Mouse (Mus musculus) forebrain, embryonic 12.5 days (tissue): Measurements from ENCODE around the gene Exosc5. TPM values are rescaled to one million over a fixed set of nuclear protein-coding genes. Genes with fewer than 3 reads are reported as not detected.

ENCODE experiments used
- ATAC-seq: fragments of 200-750 bp; cut with Nextera tagmentation; 2 replicates; pipeline ENCODE4 v1.8.0; 2017; ENCODE audit warnings: moderate TSS enrichment; ENCODE audit not compliant: low FRiP score
- H3K27ac ChIP-seq: fragments of 300-500 bp; sonication (generic); 2 replicates; pipeline ENCODE4 v1.5.1; 2016; ENCODE audit warnings: mild to moderate bottlenecking
- H3K27me3 ChIP-seq: fragments of 300-500 bp; sonication (generic); 2 replicates; pipeline ENCODE4 v1.6.1; 2016; ENCODE audit warnings: mild to moderate bottlenecking
- H3K36me3 ChIP-seq: fragments of 300-500 bp; sonication (generic); replicated peaks from 2 replicates; pipeline ENCODE4 v1.6.1; 2016; ENCODE audit warnings: mild to moderate bottlenecking
- H3K4me1 ChIP-seq: fragments of 300-500 bp; sonication (generic); 2 replicates; pipeline ENCODE4 v1.6.1; 2016
- H3K4me2 ChIP-seq: fragments of 300-500 bp; sonication (generic); 2 replicates; pipeline ENCODE4 v1.6.1; 2016; ENCODE audit warnings: mild to moderate bottlenecking, moderate library complexity
- H3K4me3 ChIP-seq: fragments of 300-500 bp; sonication (generic); replicated peaks from 2 replicates; pipeline ENCODE4 v1.5.1; 2016; ENCODE audit warnings: mild to moderate bottlenecking
- H3K9ac ChIP-seq: fragments of 300-500 bp; sonication (generic); 2 replicates; pipeline ENCODE4 v1.6.1; 2016; ENCODE audit warnings: mild to moderate bottlenecking
- H3K9me3 ChIP-seq: fragments of 300-500 bp; sonication (generic); 2 replicates; pipeline ENCODE4 v1.6.1; 2016
- WGBS: fragments of 180-500 bp; shearing (Covaris S2); methylation state at CpG from one replicate; pipeline ENCODE4 v1.1.7; 2016; 5-methylcytosine and 5-hydroxymethylcytosine counted together
- polyA plus RNA-seq: library from polyadenylated mRNA; unstranded; fragments of >200 nt; fragmentation: Nextera tagmentation; extraction: Ambion mirVana; gene quantifications from 2 replicates; pipeline ENCODE4 v1.2.1, GENCODE M21; 2016

Gene Exosc5
- polyA plus RNA-seq, result 49.8 and 51.1 TPM in 2 replicates

- H3K4me1 ChIP-seq, result peaks cover 23% of the 10 kb centered on the region
- WGBS, result 0% methylated on average over 50 of the region's 50 CpGs
- H3K9me3 ChIP-seq, result no peaks in the 10 kb centered on the region
- peak within 1 kb of the TSS; percentile 63 for H3K27ac ChIP-seq
- H3K36me3 ChIP-seq, result peaks cover 7% of the 10 kb centered on the region
- peak within 1 kb of the TSS; percentile 73 for H3K4me2 ChIP-seq
- H3K4me3 ChIP-seq, result peak within 1 kb of the TSS; percentile 66
- peak within 1 kb of the TSS; percentile 62 for H3K9ac ChIP-seq
- ATAC-seq, result peak; percentile 99
- no peaks in the 10 kb centered on the region for H3K27me3 ChIP-seq
These were observed at the start of gene Exosc5, which contains the start of gene Bckdha for GRCm38 (mm10) chr7:25658657-25659472. Exosc5 (plus strand) TSS chr7:25659164. Bckdha (minus strand) TSS chr7:25658981.

- Histone ChIP-seq H3K27me3 (no peaks in the 10 kb centered on the region), H3K9ac (no peak overlapping the region), H3K4me3 (no peak overlapping the region), H3K9me3 (no peaks in the 10 kb centered on the region), H3K4me1 (no peaks in the 10 kb centered on the region), H3K27ac (no peak overlapping the region), H3K4me2 (no peak overlapping the region), H3K36me3 (no peaks in the 10 kb centered on the region)
- WGBS, result 51% methylated on average over 6 of the region's 6 CpGs
- no peak for ATAC-seq
These were observed 48.9 kb upstream of the Exosc5 start for GRCm38 (mm10) chr7:25610056-25610455.

GRCm38 (mm10) chr7:25611501-25611900 is 47.5 kb upstream of the Exosc5 start:
- ATAC-seq, result no peak
- Histone ChIP-seq H3K4me3 (no peak overlapping the region), H3K27ac (no peak overlapping the region), H3K4me2 (no peak overlapping the region), H3K9ac (no peak overlapping the region), H3K4me1 (no peaks in the 10 kb centered on the region), H3K9me3 (no peaks in the 10 kb centered on the region), H3K27me3 (no peaks in the 10 kb centered on the region; the same call in 1 of the 2 replicates), H3K36me3 (no peaks in the 10 kb centered on the region)
- 52% methylated on average over 7 of the region's 7 CpGs for WGBS

- Histone ChIP-seq H3K27ac (no peak overlapping the region), H3K36me3 (no peaks in the 10 kb centered on the region), H3K9me3 (no peaks in the 10 kb centered on the region), H3K4me2 (no peak overlapping the region), H3K4me1 (peaks cover 4% of the 10 kb centered on the region; the same call in 1 of the 2 replicates), H3K27me3 (peaks cover 7% of the 10 kb centered on the region), H3K9ac (no peak overlapping the region), H3K4me3 (no peak overlapping the region)
- WGBS, result 97% methylated on average over 5 of the region's 5 CpGs
- ATAC-seq, result no peak
These were observed 44.9 kb upstream of the Exosc5 start for GRCm38 (mm10) chr7:25614086-25614485.

GRCm38 (mm10) chr7:25614831-25615705 is 43.9 kb upstream of the Exosc5 start:
- no peak overlapping the region for H3K27ac ChIP-seq
- no peak overlapping the region for H3K4me2 ChIP-seq
- peaks cover 10% of the 10 kb centered on the region; the same call in 1 of the 2 replicates for H3K4me1 ChIP-seq
- H3K4me3 ChIP-seq, result no peak overlapping the region
- peaks cover 7% of the 10 kb centered on the region for H3K27me3 ChIP-seq
- no peak for ATAC-seq
- WGBS, result 71% methylated on average over 21 of the region's 21 CpGs
- no peaks in the 10 kb centered on the region for H3K9me3 ChIP-seq
- H3K9ac ChIP-seq, result no peak overlapping the region
- no peaks in the 10 kb centered on the region for H3K36me3 ChIP-seq

GRCm38 (mm10) chr7:25615706-25616011 is 43.3 kb upstream of the Exosc5 start, which contains the start of gene Erich4:
Erich4 (minus strand) TSS chr7:25615892.
- no peak within 1 kb of the TSS for H3K9ac ChIP-seq
- WGBS, result 76% methylated on average over 5 of the region's 5 CpGs
- no peak within 1 kb of the TSS for H3K27ac ChIP-seq
- peaks cover 7% of the 10 kb centered on the region for H3K27me3 ChIP-seq
- H3K36me3 ChIP-seq, result no peaks in the 10 kb centered on the region
- no peak within 1 kb of the TSS for H3K4me2 ChIP-seq
- ATAC-seq, result no peak
- no peak within 1 kb of the TSS for H3K4me3 ChIP-seq
- H3K9me3 ChIP-seq, result no peaks in the 10 kb centered on the region
- peaks cover 12% of the 10 kb centered on the region; the same call in 1 of the 2 replicates for H3K4me1 ChIP-seq

GRCm38 (mm10) chr7:25617376-25618160 is 41.4 kb upstream of the Exosc5 start:
- Histone ChIP-seq H3K36me3 (0 out of 2 replicates have a peak, but pooled peaks cover 8% of the 10 kb centered on the region), H3K4me1 (peaks cover 12% of the 10 kb centered on the region; the same call in 1 of the 2 replicates), H3K27ac (no peak overlapping the region), H3K27me3 (peaks cover 7% of the 10 kb centered on the region), H3K4me3 (no peak overlapping the region), H3K4me2 (no peak overlapping the region), H3K9ac (no peak overlapping the region), H3K9me3 (no peaks in the 10 kb centered on the region)
- no peak for ATAC-seq
- WGBS, result 86% methylated on average over 10 of the region's 10 CpGs

- peak within 1 kb of the TSS; percentile 69 for H3K4me2 ChIP-seq
- ATAC-seq, result peak; percentile 95
- peak within 1 kb of the TSS; percentile 63 for H3K4me3 ChIP-seq
- 0 out of 2 replicates have a peak, but pooled peaks cover 8% of the 10 kb centered on the region for H3K36me3 ChIP-seq
- H3K9ac ChIP-seq, result peak within 1 kb of the TSS; percentile 53
- 1% methylated on average over 53 of the region's 53 CpGs for WGBS
- peaks cover 12% of the 10 kb centered on the region; the same call in 1 of the 2 replicates for H3K4me1 ChIP-seq
- peaks cover 7% of the 10 kb centered on the region for H3K27me3 ChIP-seq
- no peaks in the 10 kb centered on the region for H3K9me3 ChIP-seq
- H3K27ac ChIP-seq, result no peak within 1 kb of the TSS
These were observed 39.9 kb upstream of the Exosc5 start, which contains the start of gene Dmac2 for GRCm38 (mm10) chr7:25618865-25619721. Dmac2 (plus strand) TSS chr7:25619414.

GRCm38 (mm10) chr7:25619722-25619991 is 39.3 kb upstream of the Exosc5 start:
- Histone ChIP-seq H3K9ac (peak overlapping the region; percentile 53), H3K4me1 (peaks cover 12% of the 10 kb centered on the region; the same call in 1 of the 2 replicates), H3K36me3 (0 out of 2 replicates have a peak, but pooled peaks cover 8% of the 10 kb centered on the region), H3K27ac (no peak overlapping the region), H3K4me3 (peak overlapping the region; percentile 63), H3K9me3 (no peaks in the 10 kb centered on the region), H3K4me2 (peak overlapping the region; percentile 69), H3K27me3 (peaks cover 7% of the 10 kb centered on the region)
- WGBS, result 19% methylated on average over 5 of the region's 5 CpGs
- ATAC-seq, result no peak

- no peak for ATAC-seq
- H3K9ac ChIP-seq, result no peak overlapping the region
- WGBS, result 94% methylated on average over 5 of the region's 5 CpGs
- peak overlapping the region; percentile 69 for H3K4me2 ChIP-seq
- peaks cover 7% of the 10 kb centered on the region for H3K27me3 ChIP-seq
- peaks cover 12% of the 10 kb centered on the region; the same call in 1 of the 2 replicates for H3K4me1 ChIP-seq
- H3K9me3 ChIP-seq, result no peaks in the 10 kb centered on the region
- H3K36me3 ChIP-seq, result 0 out of 2 replicates have a peak, but pooled peaks cover 8% of the 10 kb centered on the region
- no peak overlapping the region for H3K27ac ChIP-seq
- H3K4me3 ChIP-seq, result peak overlapping the region; percentile 63
These were observed 38.9 kb upstream of the Exosc5 start for GRCm38 (mm10) chr7:25620101-25620500.

- Histone ChIP-seq H3K9ac (no peak overlapping the region), H3K4me1 (peaks cover 12% of the 10 kb centered on the region; the same call in 1 of the 2 replicates), H3K4me3 (no peak overlapping the region), H3K36me3 (peaks cover 14% of the 10 kb centered on the region; the same call in 1 of the 2 replicates), H3K9me3 (no peaks in the 10 kb centered on the region), H3K4me2 (no peak overlapping the region), H3K27me3 (peaks cover 7% of the 10 kb centered on the region), H3K27ac (no peak overlapping the region)
- 92% methylated on average over 11 of the region's 11 CpGs for WGBS
- ATAC-seq, result no peak
These were observed 38.2 kb upstream of the Exosc5 start for GRCm38 (mm10) chr7:25620751-25621150.
